Mouse (Mus musculus): ENCODE measurements around the gene Hc. TPM values are rescaled to one million over a fixed set of nuclear protein-coding genes. Genes with fewer than 3 reads are reported as not detected.

Hc gene
- polyA plus RNA-seq, 1 experiment from 2014 or later = not detected

DNA sequence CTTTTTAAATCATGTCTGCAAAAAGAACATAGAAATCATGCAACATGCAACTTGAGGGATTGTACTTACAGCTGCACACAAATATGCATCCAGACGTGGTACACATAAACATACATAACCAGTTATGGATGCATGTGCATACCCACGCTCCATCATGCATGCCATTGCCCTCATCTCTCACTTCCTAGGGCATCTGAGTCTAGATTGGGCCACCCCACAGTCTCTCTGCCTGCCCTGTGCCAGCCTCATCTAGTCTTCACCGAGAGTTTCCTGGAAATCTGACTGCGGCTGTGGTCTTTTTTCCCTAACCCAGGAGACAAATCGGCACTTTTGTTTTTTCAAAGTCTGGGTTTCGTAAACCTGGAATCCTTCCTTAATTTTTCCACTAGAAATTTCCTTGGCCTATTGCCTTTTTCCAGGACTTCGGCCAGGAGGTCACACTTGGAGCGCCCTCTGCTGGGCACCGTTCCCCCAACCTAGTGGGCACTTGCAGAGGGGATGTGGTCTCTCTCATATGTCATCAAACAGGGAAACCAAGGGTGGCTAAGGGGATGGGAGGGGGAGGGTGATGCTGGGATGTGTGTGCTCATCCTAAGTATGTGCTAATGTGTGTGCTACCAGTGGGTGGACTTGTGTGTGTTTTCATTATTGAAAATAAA lies 91.0 kb downstream of the Hc start:
- H3K9me3 ChIP-seq = no peaks in the 10 kb centered on the region
- no peak overlapping the region for H3K4me3 ChIP-seq
- 37% methylated on average over 9 of the region's 9 CpGs for WGBS
- H3K27me3 ChIP-seq = no peaks in the 10 kb centered on the region
- no peak for ATAC-seq (ENCODE audit: low read depth)
- H3K36me3 ChIP-seq = no peaks in the 10 kb centered on the region
- H3K9ac ChIP-seq = no peak overlapping the region
- H3K4me2 ChIP-seq = no peak overlapping the region
- H3K4me1 ChIP-seq (replicated peaks) = peaks cover 14% of the 10 kb centered on the region
- H3K27ac ChIP-seq (replicated peaks) = no peak overlapping the region

- Histone ChIP-seq H3K27ac (replicated peaks) (no peak overlapping the region), H3K9me3 (no peaks in the 10 kb centered on the region), H3K9ac (no peak overlapping the region), H3K36me3 (no peaks in the 10 kb centered on the region), H3K27me3 (no peaks in the 10 kb centered on the region), H3K4me1 (replicated peaks) (peaks cover 14% of the 10 kb centered on the region), H3K4me3 (no peak overlapping the region), H3K4me2 (no peak overlapping the region)
- 0 out of 2 replicates have a peak, but pooled peaks have one; percentile 53 for ATAC-seq (ENCODE audit: low read depth)
- WGBS = 63% methylated on average over 7 of the region's 7 CpGs
Observed at GRCm38 (mm10) chr2:34969166-34969565, 92.1 kb downstream of the Hc start.

- H3K27ac ChIP-seq (replicated peaks) = no peak overlapping the region
- H3K4me2 ChIP-seq = no peak overlapping the region
- H3K27me3 ChIP-seq = peaks cover 4% of the 10 kb centered on the region; the same call in 1 of the 2 replicates
- H3K36me3 ChIP-seq = no peaks in the 10 kb centered on the region
- no peak overlapping the region for H3K9ac ChIP-seq
- no peaks in the 10 kb centered on the region for H3K9me3 ChIP-seq
- no peak for ATAC-seq (ENCODE audit: low read depth)
- 83% methylated on average over 8 of the region's 8 CpGs for WGBS
- H3K4me1 ChIP-seq (replicated peaks) = peaks cover 18% of the 10 kb centered on the region
- no peak overlapping the region for H3K4me3 ChIP-seq
Observed at GRCm38 (mm10) chr2:34966243-34966934, 94.8 kb downstream of the Hc start.

DNA sequence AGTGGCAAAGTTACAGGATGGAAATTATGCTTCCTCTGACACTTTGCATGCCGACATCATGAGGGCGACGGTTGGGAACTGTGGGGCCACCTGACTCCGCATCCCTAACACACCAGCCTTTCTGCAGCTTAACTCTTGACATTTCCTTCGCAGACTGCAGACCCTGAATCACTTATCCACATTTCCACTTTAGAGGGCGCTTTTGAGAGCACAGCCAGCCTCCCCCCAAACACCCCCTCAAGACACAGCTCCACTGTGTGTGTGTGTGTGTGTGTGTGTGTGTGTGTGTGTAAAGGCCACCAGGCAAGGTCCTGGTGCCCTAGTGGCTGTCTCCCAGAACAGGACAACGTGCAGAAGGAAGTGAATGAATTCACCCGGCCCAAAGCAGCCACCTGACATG lies 95.4 kb downstream of the Hc start:
- peaks cover 22% of the 10 kb centered on the region for H3K4me1 ChIP-seq (replicated peaks)
- H3K4me2 ChIP-seq = no peak overlapping the region
- no peak for ATAC-seq (ENCODE audit: low read depth)
- H3K9me3 ChIP-seq = no peaks in the 10 kb centered on the region
- H3K36me3 ChIP-seq = no peaks in the 10 kb centered on the region
- 77% methylated on average over 8 of the region's 8 CpGs for WGBS
- peaks cover 10% of the 10 kb centered on the region for H3K27me3 ChIP-seq
- H3K9ac ChIP-seq = no peak overlapping the region
- H3K4me3 ChIP-seq = no peak overlapping the region
- H3K27ac ChIP-seq (replicated peaks) = no peak overlapping the region

GRCm38 (mm10) chr2:34965293-34965692 lies 95.9 kb downstream of the Hc start:
- Histone ChIP-seq H3K27ac (replicated peaks) (no peak overlapping the region), H3K9me3 (no peaks in the 10 kb centered on the region), H3K9ac (no peak overlapping the region), H3K36me3 (no peaks in the 10 kb centered on the region), H3K4me2 (no peak overlapping the region), H3K4me3 (no peak overlapping the region), H3K4me1 (replicated peaks) (peaks cover 22% of the 10 kb centered on the region), H3K27me3 (peaks cover 14% of the 10 kb centered on the region)
- ATAC-seq (ENCODE audit: low read depth) = no peak
- 41% methylated on average over 9 of the region's 9 CpGs for WGBS

DNA sequence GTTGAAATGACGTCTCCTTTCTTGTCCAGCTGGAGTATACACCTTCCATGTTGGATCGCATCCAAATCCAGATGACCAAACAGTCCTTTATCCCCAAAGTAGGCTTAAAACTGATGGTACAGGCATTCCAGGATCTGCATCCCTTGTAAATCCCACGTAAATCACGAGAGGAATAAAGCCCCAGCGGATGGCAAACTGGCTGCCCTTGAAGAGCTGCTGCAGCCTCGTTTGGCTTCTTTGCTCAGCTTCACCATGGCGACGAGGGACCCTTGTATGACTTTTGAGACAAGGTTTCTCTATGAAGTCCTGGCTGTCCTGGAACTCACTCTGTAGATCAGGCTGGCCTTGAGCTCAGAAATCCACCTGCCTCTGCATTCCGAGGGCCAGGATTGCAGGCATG lies 96.6 kb downstream of the Hc start:
- peaks cover 16% of the 10 kb centered on the region for H3K4me1 ChIP-seq (replicated peaks)
- H3K9ac ChIP-seq = no peak overlapping the region
- H3K4me2 ChIP-seq = no peak overlapping the region
- WGBS = 55% methylated on average over 9 of the region's 9 CpGs
- H3K27me3 ChIP-seq = peaks cover 14% of the 10 kb centered on the region
- no peaks in the 10 kb centered on the region for H3K36me3 ChIP-seq
- H3K27ac ChIP-seq (replicated peaks) = no peak overlapping the region
- H3K9me3 ChIP-seq = no peaks in the 10 kb centered on the region
- no peak overlapping the region for H3K4me3 ChIP-seq
- ATAC-seq (ENCODE audit: low read depth) = no peak

DNA sequence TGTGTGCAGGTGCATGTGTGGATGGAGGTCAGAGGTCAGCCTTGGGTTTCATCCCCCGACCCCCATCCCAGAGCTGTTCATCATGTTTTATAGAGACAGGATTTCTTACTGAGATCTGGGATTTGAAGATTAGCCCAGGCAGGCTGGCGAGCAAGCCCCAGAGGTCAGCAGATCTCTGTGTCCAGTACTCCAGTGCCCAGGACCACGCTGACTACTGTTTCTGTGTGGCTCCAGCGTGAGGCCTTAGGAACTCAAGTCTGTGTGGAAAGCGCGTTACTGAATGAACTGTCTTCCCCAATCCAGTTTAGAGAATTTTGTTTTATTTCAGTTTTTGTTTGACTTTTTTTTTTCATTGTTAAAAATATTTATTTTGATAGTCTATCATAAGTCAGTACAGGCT lies 97.0 kb downstream of the Hc start:
- H3K9ac ChIP-seq = no peak overlapping the region
- H3K4me2 ChIP-seq = no peak overlapping the region
- H3K4me1 ChIP-seq (replicated peaks) = peaks cover 12% of the 10 kb centered on the region
- 85% methylated on average over 6 of the region's 6 CpGs for WGBS
- no peak for ATAC-seq (ENCODE audit: low read depth)
- no peaks in the 10 kb centered on the region for H3K36me3 ChIP-seq
- no peak overlapping the region for H3K27ac ChIP-seq (replicated peaks)
- H3K9me3 ChIP-seq = no peaks in the 10 kb centered on the region
- no peak overlapping the region for H3K4me3 ChIP-seq
- peaks cover 14% of the 10 kb centered on the region for H3K27me3 ChIP-seq

- Histone ChIP-seq H3K9ac (no peak overlapping the region), H3K36me3 (no peaks in the 10 kb centered on the region), H3K4me1 (replicated peaks) (peaks cover 7% of the 10 kb centered on the region), H3K9me3 (no peaks in the 10 kb centered on the region), H3K4me2 (no peak overlapping the region), H3K4me3 (no peak overlapping the region), H3K27ac (replicated peaks) (no peak overlapping the region), H3K27me3 (peaks cover 14% of the 10 kb centered on the region)
- WGBS = 85% methylated on average over 13 of the region's 13 CpGs
- no peak for ATAC-seq (ENCODE audit: low read depth)
Observed at GRCm38 (mm10) chr2:34963371-34963956, 97.8 kb downstream of the Hc start.

- no peak overlapping the region for H3K27ac ChIP-seq (replicated peaks)
- peaks cover 14% of the 10 kb centered on the region for H3K27me3 ChIP-seq
- no peak overlapping the region for H3K9ac ChIP-seq
- WGBS = 90% methylated on average over 9 of the region's 9 CpGs
- no peak overlapping the region for H3K4me2 ChIP-seq
- no peak overlapping the region for H3K4me3 ChIP-seq
- peaks cover 7% of the 10 kb centered on the region for H3K4me1 ChIP-seq (replicated peaks)
- no peaks in the 10 kb centered on the region for H3K9me3 ChIP-seq
- no peak for ATAC-seq (ENCODE audit: low read depth)
- H3K36me3 ChIP-seq = no peaks in the 10 kb centered on the region
Observed at GRCm38 (mm10) chr2:34962893-34963292, 98.3 kb downstream of the Hc start.

- peaks cover 14% of the 10 kb centered on the region for H3K27me3 ChIP-seq
- H3K4me1 ChIP-seq (replicated peaks) = peaks cover 7% of the 10 kb centered on the region
- H3K36me3 ChIP-seq = no peaks in the 10 kb centered on the region
- WGBS = 84% methylated on average over 2 of the region's 2 CpGs
- H3K27ac ChIP-seq (replicated peaks) = no peak overlapping the region
- no peak overlapping the region for H3K4me3 ChIP-seq
- no peaks in the 10 kb centered on the region for H3K9me3 ChIP-seq
- H3K9ac ChIP-seq = no peak overlapping the region
- ATAC-seq (ENCODE audit: low read depth) = no peak
- no peak overlapping the region for H3K4me2 ChIP-seq
Observed at GRCm38 (mm10) chr2:34962211-34962610, 99.0 kb downstream of the Hc start.

DNA sequence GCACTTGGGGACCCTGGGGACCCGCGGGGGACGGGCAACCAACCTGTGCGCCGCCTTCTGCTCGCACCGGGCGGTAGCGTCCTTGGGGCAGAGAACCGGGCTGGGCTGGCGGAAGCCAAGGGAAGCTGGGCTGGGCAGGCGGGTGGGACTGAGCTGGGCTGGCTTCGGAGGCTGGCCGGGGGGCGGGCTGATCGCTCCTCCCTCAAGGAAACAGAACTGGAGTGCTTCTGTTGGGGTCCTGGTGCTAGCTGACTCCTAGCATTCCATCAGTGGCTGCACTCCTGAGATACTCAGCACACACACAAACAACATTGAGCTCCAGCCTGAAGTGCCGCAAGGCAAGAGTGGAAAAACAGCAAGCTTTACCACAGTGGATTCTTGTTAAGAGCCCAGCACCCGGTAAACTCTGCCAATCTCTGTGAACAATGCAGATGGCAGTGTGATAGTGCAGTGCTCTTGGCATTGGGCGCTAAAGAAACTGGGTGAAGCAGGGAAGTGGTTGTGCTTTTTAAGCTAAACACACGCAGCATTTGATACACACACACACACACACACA lies 99.7 kb downstream of the Hc start, which contains the start of gene Traf1:
TSS of gene Traf1 (minus strand) at position 292 of the 556 bp plus-strand sequence.
- no peak within 1 kb of the TSS for H3K27ac ChIP-seq (replicated peaks)
- peaks cover 14% of the 10 kb centered on the region for H3K27me3 ChIP-seq
- peak within 1 kb of the TSS; percentile 58 for H3K9ac ChIP-seq
- ATAC-seq (ENCODE audit: low read depth) = no peak
- H3K4me3 ChIP-seq = peak within 1 kb of the TSS; percentile 26
- H3K9me3 ChIP-seq = no peaks in the 10 kb centered on the region
- H3K36me3 ChIP-seq = no peaks in the 10 kb centered on the region
- H3K4me1 ChIP-seq (replicated peaks) = peaks cover 7% of the 10 kb centered on the region
- 18% methylated on average over 20 of the region's 20 CpGs for WGBS
- peak within 1 kb of the TSS; percentile 49 for H3K4me2 ChIP-seq

DNA sequence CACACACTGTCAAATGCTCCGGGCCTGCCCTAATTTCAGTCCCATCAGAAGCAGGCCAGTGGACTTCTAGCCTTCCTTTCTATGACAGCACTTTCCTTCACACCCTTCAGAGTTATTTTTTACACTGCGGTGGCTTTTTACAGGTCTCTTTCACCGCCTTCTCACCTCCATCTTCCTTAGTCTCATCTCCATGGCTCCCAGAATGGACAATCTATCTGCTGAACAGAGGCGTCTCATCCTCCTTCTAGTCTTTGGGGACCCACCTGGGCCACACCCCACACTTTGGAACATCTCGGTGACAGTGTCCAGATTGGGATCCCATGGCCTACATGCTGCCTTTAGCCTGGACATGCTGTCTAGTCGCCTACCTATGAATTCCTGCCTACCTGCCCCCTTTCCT lies 100.3 kb downstream of the Hc start:
- Histone ChIP-seq H3K4me1 (replicated peaks) (peaks cover 7% of the 10 kb centered on the region), H3K27me3 (peaks cover 14% of the 10 kb centered on the region), H3K4me2 (peak overlapping the region; percentile 49), H3K27ac (replicated peaks) (no peak overlapping the region), H3K4me3 (peak overlapping the region; percentile 26), H3K36me3 (no peaks in the 10 kb centered on the region), H3K9me3 (no peaks in the 10 kb centered on the region), H3K9ac (peak overlapping the region; percentile 58)
- WGBS = 77% methylated on average over 6 of the region's 6 CpGs
- ATAC-seq (ENCODE audit: low read depth) = no peak

All from neural tube, embryonic 13.5 days (tissue).